Mouse (Mus musculus): ENCODE measurements at regions not wholly inside any gene's neighbourhood (a gene's known extent, or its start where the extent isn't known, plus 50 kb on each side); places are given as distances from the start of the nearest gene placed in this dataset.

- TF ChIP-seq CTCF (conservative IDR thresholded peaks at IDR 0.05; ENCODE audit: low read length) (no peak), NANOG (IDR thresholded peaks at IDR 0.05; ENCODE audit: borderline replicate concordance, low read length) (no peak)
Observed at GRCm38 (mm10) chr10:24404851-24405250, 181.5 kb downstream of the Moxd1 start.

Measured in E14TG2a.4 (cell line).